Mouse (Mus musculus) central nervous system, embryonic 18 days (tissue): ENCODE measurements around the gene Zfp668. TPM values are rescaled to one million over a fixed set of nuclear protein-coding genes. Genes with fewer than 3 reads are reported as not detected.

Experiments used
- polyA plus RNA-seq: library from polyadenylated mRNA; depleted of rRNA; stranded (reverse); fragments of >200 nt; gene quantifications from 2 replicates; pipeline ENCODE4 v1.2.3, GENCODE M21; 2012; rRNA removed

Zfp668 gene
- polyA plus RNA-seq: 14.1 and 18.4 TPM in 2 replicates

GRCm38 (mm10) chr7:127876467-127877348 is at the start of gene Zfp668:
Gene Zfp668, minus strand, starts transcription at chr7:127876828.

GRCm38 (mm10) chr7:127912190-127912871 is 35.7 kb upstream of the Zfp668 start, which contains the start of gene Kat8:
Gene Kat8, plus strand, starts transcription at chr7:127912516.

GRCm38 (mm10) chr7:127903971-127904796 is 27.6 kb upstream of the Zfp668 start, which contains the start of gene Bckdk:
Gene Bckdk, plus strand, starts transcription at chr7:127904082.

GRCm38 (mm10) chr7:127895442-127895841 is 18.8 kb upstream of the Zfp668 start, which contains the start of the genes Gm21974 and Vkorc1:
Gene Gm21974, minus strand, starts transcription at chr7:127895454.
Gene Vkorc1, minus strand, starts transcription at chr7:127895617.

GRCm38 (mm10) chr7:127890798-127891197 is 14.2 kb upstream of the Zfp668 start, which contains the start of gene Prss53:
Gene Prss53, minus strand, starts transcription at chr7:127890970.

GRCm38 (mm10) chr7:127876041-127876466 is 574 bp downstream of the Zfp668 start, which contains the start of gene Zfp646:
Gene Zfp646, plus strand, starts transcription at chr7:127876221.

GRCm38 (mm10) chr7:127824176-127824871 is 52.3 kb downstream of the Zfp668 start, which contains the start of the genes Stx4a and Stx1b:
Gene Stx4a, plus strand, starts transcription at chr7:127824294.
Gene Stx1b, minus strand, starts transcription at chr7:127824549.

Other genes starting within 250 kb of the Zfp668 start
- 55.6 and 57.5 TPM in 2 replicates for gene Bcl7c, start 167.9 kb downstream of the Zfp668 start, polyA plus RNA-seq
- 10.1 and 11.8 TPM in 2 replicates for gene Ctf1, start 164.1 kb downstream of the Zfp668 start, polyA plus RNA-seq
- gene Ctf2, start 144.7 kb downstream of the Zfp668 start, polyA plus RNA-seq: not detected in 2 replicates
- gene Fbxl19, start 132.3 kb downstream of the Zfp668 start, polyA plus RNA-seq: 122 and 135 TPM in 2 replicates
- gene Orai3, start 107.0 kb downstream of the Zfp668 start, polyA plus RNA-seq: 9.1 and 11.1 TPM in 2 replicates
- 9.1 and 11.1 TPM in 2 replicates for gene Setd1a, start 100.2 kb downstream of the Zfp668 start, polyA plus RNA-seq
- 0.20 and 0.35 TPM in 2 replicates for gene Gm49388, start 91.2 kb downstream of the Zfp668 start, polyA plus RNA-seq
- gene Hsd3b7, start 76.2 kb downstream of the Zfp668 start, polyA plus RNA-seq: 12.5 and 14.7 TPM in 2 replicates
- 43.4 and 52.4 TPM in 2 replicates for gene Stx4a, start 52.5 kb downstream of the Zfp668 start, polyA plus RNA-seq
- gene Stx1b, start 52.3 kb downstream of the Zfp668 start, polyA plus RNA-seq: 104 and 129 TPM in 2 replicates
- 16.3 and 17.3 TPM in 2 replicates for gene Zfp646, start 607 bp downstream of the Zfp668 start, polyA plus RNA-seq
- 2.9 and 3.0 TPM in 2 replicates for gene Prss53, start 14.1 kb upstream of the Zfp668 start, polyA plus RNA-seq
- not detected in 2 replicates for gene Gm21974, start 18.6 kb upstream of the Zfp668 start, polyA plus RNA-seq
- gene Vkorc1, start 18.8 kb upstream of the Zfp668 start, polyA plus RNA-seq: 68.8 and 78.8 TPM in 2 replicates
- 44.6 and 48.7 TPM in 2 replicates for gene Bckdk, start 27.3 kb upstream of the Zfp668 start, polyA plus RNA-seq
- gene Kat8, start 35.7 kb upstream of the Zfp668 start, polyA plus RNA-seq: 48.7 and 49.7 TPM in 2 replicates
- 0.57 and 1.2 TPM in 2 replicates for gene Prss8, start 53.3 kb upstream of the Zfp668 start, polyA plus RNA-seq
- 14.2 and 14.7 TPM in 2 replicates for gene Prss36, start 69.9 kb upstream of the Zfp668 start, polyA plus RNA-seq
- 556 and 596 TPM in 2 replicates for gene Fus, start 90.6 kb upstream of the Zfp668 start, polyA plus RNA-seq
- gene Pycard, start 117.0 kb upstream of the Zfp668 start, polyA plus RNA-seq: 4.5 and 7.3 TPM in 2 replicates
- gene Trim72, start 127.1 kb upstream of the Zfp668 start, polyA plus RNA-seq: 0.53 and 3.0 TPM in 2 replicates
- 1.1 and 1.7 TPM in 2 replicates for gene Itgam, start 185.8 kb upstream of the Zfp668 start, polyA plus RNA-seq
- gene Gm49368, start 185.9 kb upstream of the Zfp668 start, polyA plus RNA-seq: not detected in 2 replicates